Mouse (Mus musculus): ENCODE results near the gene Klhl31. TPM values are rescaled to one million over a fixed set of nuclear protein-coding genes. Genes with fewer than 3 reads are reported as not detected.

Gene Klhl31
- polyA plus RNA-seq, 1 experiment from 2014 or later, result 35.8 TPM

Other genes with a start within 250 kb of the Klhl31 start
- gene Lrrc1, start 91.6 kb upstream of the Klhl31 start, polyA plus RNA-seq (2016; fragmentation: Nextera tagmentation; extraction: Ambion mirVana), result 11.6 and 13.5 TPM in 2 replicates
- 12.2 and 15.4 TPM in 2 replicates for gene Gclc, start 118.0 kb downstream of the Klhl31 start, polyA plus RNA-seq (2016; fragmentation: Nextera tagmentation; extraction: Ambion mirVana)